Mouse (Mus musculus) G1E (cell line): ENCODE data around the gene Tmem185a.

ENCODE experiments used
- CTCF ChIP-seq: IDR thresholded peaks from 2 replicates; pipeline ENCODE4 v1.5.1; 2012; ENCODE audit warnings: low read depth, low read length, inconsistent platforms, mixed read lengths
- GATA1 ChIP-seq: IDR thresholded peaks from 2 replicates; pipeline ENCODE4 v1.6.1; 2012; ENCODE audit warnings: borderline replicate concordance, low read length, inconsistent platforms, mixed read lengths
- POLR2AphosphoS5 ChIP-seq: IDR thresholded peaks from 2 replicates; pipeline ENCODE4 v1.6.1; 2012; ENCODE audit warnings: low read depth, low read length, inconsistent platforms; ENCODE audit not compliant: insufficient replicate concordance
- TAL1 ChIP-seq: conservative IDR thresholded peaks from 2 replicates; pipeline ENCODE4 v1.6.1; 2012; ENCODE audit warnings: low read depth, low read length, inconsistent platforms, mixed read lengths

DNA sequence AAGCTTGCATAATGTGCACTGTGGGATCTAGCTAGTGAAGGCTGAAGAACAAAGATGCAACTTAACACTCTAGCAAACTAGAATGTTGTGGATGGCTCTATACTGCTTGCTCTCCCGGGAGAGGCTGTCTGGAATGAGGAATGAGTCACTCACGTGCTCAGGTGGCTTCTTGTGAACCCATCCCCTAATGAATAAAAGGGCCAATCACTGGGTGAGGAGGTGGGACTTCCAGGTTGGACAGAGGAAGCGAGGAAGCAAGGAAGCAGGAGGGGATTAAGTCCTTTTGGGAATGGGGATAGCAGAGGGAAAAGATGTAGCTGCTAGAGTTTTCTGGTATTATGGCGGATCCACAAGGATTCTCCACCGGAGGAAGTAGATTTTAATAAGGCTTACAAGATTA is 1.7 kb upstream of the Tmem185a start:
- TF ChIP-seq CTCF (no peak), TAL1 (no peak), GATA1 (no peak), POLR2AphosphoS5 (no peak)
